Mouse (Mus musculus) heart, adult 2 months (tissue): Measurements from ENCODE around the gene Pcgf6.

ENCODE experiments used
- CTCF ChIP-seq: fragments of 200-600 bp; IDR thresholded peaks from 2 replicates; pipeline ENCODE4 v1.8.1; 2022; ENCODE audit warnings: antibody characterized with exemption, mild to moderate bottlenecking, moderate library complexity
- EP300 ChIP-seq: fragments of 200-500 bp; IDR thresholded peaks from 2 replicates; pipeline ENCODE4 v1.6.1; 2011; ENCODE audit warnings: low read depth, low read length, control low read depth; ENCODE audit not compliant: insufficient read depth
- POLR2A ChIP-seq: fragments of 200-500 bp; IDR thresholded peaks from 2 replicates; pipeline ENCODE4 v1.6.1; 2011; ENCODE audit warnings: mild to moderate bottlenecking, low read depth, low read length, control low read depth; ENCODE audit not compliant: insufficient read depth

- TF ChIP-seq CTCF (no peak), POLR2A (no peak), EP300 (no peak)
Observed at GRCm38 (mm10) chr19:47052927-47053326, 2.2 kb upstream of the Pcgf6 start.
